Mouse (Mus musculus) fat pad, adult 2 months (tissue): ENCODE results near the gene Abl2.

ENCODE experiments used
- DNase-seq: peaks from one replicate; pipeline ENCODE4 v3.0.0-alpha.2; 2011; ENCODE audit warnings: low read depth, low spot score; ENCODE audit errors: extremely low read depth

Gene Abl2

DNA sequence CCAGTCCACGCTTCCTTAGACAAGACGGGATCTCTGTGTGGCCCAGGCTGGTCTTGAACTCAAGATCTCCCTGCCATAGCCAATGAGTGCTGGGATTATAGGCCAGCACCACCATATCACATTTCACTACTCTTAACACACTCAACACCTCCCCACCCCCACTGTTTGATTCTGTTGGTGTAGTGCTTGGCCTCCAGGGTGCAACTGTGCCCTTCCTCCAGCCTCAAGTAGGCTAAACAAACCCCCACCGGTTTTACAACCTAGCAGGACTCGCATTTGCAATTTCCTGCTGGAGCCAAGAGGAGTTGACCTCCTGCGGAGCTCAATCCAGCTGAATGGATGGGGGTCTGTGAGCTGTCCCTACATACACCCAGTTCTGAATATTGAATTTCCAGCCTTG lies 110.0 kb downstream of the Abl2 start:
- DNase-seq = no peak

DNA sequence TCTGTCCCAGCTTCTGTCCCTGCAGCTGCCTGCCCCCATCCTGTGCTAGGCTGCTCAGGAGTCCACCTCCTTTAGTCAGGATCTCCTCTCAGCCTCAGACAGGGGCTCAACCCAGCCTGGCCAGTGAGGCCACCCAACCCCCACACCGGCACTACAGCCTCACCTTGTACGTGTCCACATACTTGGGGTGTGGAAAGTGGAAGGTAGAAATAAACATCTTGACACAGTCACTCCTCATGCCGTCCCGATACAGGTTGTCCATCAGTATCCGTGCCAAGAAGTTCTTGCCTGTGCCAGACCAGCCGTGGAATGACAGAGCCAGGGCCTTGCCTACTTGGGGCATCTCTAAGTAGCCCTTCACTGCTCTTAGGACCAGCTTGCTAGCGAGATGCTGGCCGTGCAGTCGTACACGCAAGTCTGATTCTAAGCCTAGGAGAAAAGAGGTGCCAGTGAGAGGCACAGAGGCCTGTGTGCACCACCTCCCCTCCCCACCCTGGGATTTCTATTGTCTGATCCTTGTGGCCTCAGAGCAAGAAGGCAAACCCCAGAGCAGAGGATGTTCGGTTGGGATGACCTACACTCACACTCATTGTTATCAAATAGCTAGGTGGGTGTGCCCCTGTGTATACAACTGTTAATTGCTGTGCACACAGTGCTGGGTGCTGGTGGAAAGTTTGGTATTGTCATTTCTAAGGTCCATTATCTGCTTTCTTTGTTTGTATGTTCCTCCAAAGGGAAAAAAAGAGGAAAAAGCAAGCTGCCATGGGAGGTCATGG lies 110.8 kb downstream of the Abl2 start:
- no peak for DNase-seq

DNA sequence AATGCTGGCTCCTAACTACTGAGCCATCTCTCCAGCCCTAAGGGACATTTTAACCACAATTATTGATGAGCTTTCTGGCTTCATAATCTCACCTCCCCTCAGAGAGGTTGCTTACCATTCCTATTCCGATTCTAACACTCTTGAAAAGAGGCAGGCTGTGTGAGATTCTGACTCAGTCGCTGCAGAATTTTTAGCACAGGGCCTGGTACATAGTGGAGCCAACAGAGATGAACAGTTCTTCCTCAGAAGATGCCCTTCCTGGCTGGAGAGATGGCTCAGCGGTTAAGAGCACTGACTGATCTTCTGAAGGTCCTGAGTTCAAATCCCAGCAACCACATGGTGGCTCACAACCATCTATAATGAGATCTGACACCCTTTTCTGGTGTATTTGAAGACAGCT lies 113.3 kb downstream of the Abl2 start:
- DNase-seq = no peak

DNA sequence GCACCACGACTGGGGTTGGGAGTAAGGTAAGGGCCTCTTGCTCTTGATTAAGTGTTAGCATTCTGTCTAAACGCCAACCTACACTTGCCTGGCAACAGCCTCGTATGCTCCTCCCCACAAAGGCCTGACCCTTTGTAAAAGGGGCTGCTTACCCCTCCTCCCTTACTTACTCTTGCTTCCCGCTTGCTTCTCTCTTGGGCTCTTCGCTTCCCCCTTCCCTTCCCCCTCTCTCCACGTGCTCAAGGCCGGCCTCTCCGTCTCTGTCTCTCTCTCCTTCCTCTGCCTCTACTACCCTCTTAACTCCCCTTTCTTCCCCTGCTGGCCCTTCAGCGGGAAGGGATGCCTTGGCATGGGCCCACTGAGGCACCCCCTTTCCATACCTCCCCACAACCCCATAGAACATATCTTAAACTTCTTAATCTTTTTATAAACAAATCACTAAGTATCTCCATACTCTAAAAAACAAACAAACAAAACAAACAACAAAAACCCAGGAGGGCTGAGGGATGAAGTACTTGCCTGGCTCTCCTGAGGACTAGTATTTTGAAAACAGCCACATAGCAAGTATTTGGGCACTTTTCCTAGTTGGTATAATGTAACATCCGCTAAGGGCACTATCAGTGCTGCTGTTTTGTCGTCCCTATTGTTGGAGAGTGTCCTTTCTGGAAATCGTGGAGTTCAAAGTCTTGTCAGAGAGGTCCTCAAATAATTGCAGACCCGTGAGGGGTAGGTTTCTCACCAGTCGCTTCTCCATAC lies 114.3 kb downstream of the Abl2 start:
- no peak for DNase-seq

DNA sequence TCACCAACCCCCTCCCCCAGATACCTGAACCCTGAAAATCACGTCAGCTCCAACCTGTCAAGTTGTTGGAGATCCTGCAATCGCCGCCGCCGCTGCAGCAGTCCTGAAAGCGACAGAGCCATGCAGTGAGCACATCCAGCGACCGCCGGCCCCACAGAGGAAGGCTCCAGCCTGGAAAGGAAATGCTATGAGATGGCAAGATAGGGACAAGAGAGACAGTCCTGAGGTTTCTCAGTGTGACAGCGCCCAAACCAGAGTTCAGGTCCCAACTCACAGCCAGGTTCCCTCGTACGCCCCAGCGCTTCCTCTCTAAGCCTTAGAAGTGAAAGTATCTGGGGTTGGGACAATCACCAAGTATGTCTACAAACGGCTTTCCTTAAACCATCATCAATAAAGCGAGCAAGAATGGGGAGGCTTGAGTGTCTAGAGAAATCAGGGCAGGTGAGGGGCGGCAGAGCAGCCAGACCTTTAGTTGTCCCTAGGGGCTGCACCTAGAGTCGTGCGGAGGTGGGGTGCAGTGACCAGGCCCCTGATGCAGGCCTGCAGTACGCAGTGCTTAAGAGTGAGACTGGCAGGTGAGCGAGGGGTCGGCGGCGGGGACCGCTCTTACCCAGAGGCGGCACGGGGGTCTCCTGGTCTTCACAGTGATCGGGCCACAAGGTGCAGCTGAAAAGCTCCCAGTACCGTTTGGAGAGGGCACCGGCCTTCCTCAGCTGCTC lies 115.0 kb downstream of the Abl2 start:
- no peak for DNase-seq

DNA sequence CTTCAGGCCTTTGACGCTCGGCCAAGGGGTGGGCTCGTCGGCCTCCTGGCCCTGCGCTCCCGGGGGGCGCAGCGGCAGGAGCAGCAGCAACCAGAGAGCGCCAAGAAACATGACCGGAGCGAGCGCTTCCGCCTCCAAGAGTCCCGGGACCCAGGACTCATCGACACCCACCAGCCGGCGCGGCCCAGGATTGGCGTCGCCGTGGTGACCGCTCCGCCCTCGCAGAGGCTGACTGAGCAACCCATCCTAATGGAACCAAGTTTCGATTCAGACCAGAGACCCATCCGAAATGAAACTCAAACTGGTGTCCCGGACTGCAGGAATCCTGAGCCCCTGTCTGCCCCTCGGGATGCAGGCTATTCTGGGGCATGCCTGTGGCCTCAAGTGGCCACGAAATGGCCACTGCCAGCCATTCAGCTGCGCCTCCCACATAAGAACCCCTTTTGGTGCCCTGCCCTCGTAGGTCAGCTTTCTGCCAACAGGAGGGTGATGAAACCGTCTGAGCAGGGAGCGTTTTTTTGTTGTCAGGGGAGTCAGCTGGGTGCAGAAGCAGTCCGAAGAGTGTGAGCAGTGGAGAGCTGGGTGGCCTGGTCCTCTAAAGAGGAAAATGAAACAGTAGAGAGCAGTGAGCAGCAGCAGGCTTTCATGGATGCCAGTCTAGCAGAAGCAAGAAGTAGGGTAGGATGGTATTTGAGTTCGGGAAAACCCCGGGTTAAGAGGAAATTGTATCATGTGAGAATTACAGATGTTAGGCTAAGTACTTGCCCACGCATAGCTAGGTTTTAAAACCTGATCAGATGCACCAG lies 115.8 kb downstream of the Abl2 start, which contains the start of gene Tor3a:
Tor3a (minus strand) TSS at position 162 of the 806 bp plus-strand sequence.
- no peak for DNase-seq

DNA sequence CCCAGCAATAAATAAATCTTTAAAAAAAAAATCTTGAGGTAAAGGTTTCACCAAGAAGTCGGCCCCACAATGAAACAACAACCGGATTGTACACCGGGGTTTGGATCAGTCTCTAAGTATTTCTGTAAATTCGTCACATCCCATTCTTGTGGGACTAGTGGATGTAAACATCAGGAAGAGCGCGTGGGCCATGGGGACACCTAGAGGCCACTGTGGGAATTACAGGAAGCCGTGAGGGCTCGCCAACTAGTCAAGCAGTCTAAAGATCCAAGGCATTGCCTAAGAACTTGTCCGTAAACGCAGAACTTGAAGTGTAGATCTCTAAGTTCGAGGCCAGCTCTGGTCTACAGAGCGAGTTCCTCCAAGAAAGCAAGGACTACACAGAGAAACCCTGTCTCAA lies 117.6 kb downstream of the Abl2 start:
- DNase-seq = no peak

DNA sequence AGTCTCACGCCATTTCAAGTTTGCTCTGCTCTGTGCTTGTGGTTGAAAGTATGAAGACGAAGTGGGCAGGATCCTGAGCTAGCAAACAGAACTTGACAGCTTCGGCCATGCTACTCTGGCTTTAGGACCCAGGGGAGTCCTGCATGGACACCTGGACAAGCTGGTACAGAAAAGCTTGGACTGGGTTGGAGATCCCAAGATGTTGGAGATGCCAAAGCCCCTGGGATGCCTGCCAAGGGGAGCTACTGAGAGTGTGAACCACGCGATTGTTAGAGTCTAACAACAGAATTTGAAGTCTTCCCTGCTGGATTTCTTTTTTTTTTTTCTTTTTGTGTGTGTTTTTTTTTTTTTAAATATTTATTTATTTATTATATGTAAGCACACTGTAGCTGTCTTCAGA lies 118.0 kb downstream of the Abl2 start:
- no peak for DNase-seq

DNA sequence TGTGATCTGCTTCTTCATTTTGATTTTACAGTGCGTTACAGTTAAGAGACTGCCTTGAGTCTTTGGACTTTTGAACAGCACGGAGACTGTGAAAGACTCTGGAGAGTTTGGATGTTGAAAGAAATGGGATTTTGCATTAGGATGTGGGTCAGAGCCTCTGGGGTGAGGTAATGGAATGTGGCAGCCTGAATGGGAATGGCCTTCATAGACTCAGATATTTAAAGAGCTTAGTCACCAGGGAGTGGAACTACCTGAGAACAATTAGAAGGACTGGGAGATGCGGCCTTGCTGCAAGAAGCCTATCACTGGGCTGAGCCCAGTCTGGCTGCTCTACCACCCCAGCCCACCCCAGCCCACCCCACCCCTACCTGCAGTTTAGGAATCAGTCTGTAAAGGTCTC lies 118.6 kb downstream of the Abl2 start:
- no peak for DNase-seq

DNA sequence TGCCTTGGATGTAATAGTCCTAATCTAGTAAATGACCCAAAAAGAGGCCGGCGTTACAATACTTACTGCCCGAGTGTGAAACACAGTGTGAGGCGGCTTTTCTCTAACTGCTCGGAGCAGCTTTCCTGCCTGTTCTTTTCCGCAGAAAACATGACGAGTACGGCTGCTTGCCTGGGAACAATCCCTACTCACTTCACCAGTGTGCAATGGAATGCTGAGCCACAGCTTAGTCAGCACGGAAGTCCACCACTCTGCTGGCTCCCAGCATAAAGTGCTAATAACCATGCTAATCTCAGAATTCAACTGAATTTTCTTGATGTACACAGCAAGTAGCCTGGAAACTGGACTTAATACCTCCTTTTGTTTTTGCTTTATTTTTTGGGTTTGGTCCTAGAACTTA lies 121.0 kb downstream of the Abl2 start:
- no peak for DNase-seq

DNA sequence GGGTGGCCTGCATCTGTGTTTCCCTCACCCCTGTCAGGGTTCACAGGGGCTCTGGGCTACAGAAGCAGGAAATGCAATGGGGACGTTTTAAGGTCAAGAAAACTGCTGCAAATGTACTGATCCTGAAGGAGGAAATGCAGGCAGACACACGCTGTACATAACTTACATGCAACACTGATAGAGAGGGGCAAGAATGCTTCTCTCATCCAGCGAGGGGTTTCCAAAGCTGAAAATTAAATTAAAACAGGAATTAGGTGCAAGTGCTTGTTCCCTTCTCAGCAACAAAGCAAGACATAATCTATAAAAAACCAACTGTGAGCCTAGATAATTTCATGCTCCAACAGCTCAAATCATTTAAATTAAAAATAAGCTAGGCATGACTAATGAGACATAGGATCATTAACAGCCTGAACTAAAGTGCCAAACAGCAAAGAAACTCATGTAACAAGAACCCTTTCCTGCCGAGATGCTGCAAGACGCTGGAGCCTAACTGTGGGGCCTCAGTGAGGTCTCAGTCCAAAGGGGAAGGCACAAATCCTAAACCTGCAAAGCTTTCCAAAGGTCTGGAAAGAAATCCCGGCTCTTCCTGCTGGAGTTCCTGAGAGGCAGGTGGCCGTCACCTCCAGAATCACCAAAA lies 127.6 kb downstream of the Abl2 start:
- no peak for DNase-seq
